Mouse (Mus musculus) Patski (cell line): Measurements from ENCODE around the gene Lsg1. TPM values are rescaled to one million over a fixed set of nuclear protein-coding genes. Genes with fewer than 3 reads are reported as not detected.

Experiments used
- ATAC-seq: fragments of 100-300 bp; one replicate; pipeline ENCODE4 v1.8.0; 2021
- CTCF ChIA-PET: fragments of 350-600 bp; sonication (Branson Sonifier 250); formaldehyde crosslinking; loops from one replicate; lab custom pipeline; 2022; ENCODE audit warnings: inconsistent platforms; lab: Charles Lee
- POLR2A ChIA-PET: fragments of 350-600 bp; sonication (Branson Sonifier 250); formaldehyde crosslinking; loops from one replicate; lab custom pipeline; 2022; ENCODE audit warnings: antibody characterized with exemption, inconsistent platforms; lab: Charles Lee
- DNase-seq: peaks from one replicate; pipeline ENCODE4 v3.0.0-alpha.2; 2011; ENCODE audit warnings: low read depth, low spot score
- H3K27me3 ChIP-seq: fragments of 371-371 bp; one replicate; pipeline ENCODE4 v1.5.1; 2021
- CTCF ChIP-seq: fragments of 100-300 bp; IDR thresholded peaks from one replicate; pipeline ENCODE4 v1.5.1; 2021
- in situ Hi-C: fragments of 300-500 bp; cut with MboI; formaldehyde crosslinking; loops from 3 replicates; pipeline ENCODE4 v1.11.1; 2018; ENCODE audit warnings: low pct_unique_long_range_greater_than_20kb, mixed read lengths
- polyA plus RNA-seq: library from polyadenylated mRNA; unstranded; gene quantifications from one replicate; pipeline ENCODE4 v1.2.3, GENCODE M21; 2021

The Lsg1 gene
- polyA plus RNA-seq, 1 experiment from 2014 or later: 47.8 TPM

GRCm38 (mm10) chr16:30559312-30559992 lies 27.9 kb downstream of the Lsg1 start:
- DNase-seq: no peak
- H3K27me3 ChIP-seq: no peaks in the 10 kb centered on the region
- in situ Hi-C loops: no loop called here
- no peak for ATAC-seq
- CTCF ChIA-PET: interaction anchor here (0.8 kb wide), 1 partner anchor 14 kb away, joined by 3 read pairs; no protein-coding TSS in a partner anchor
- TF ChIP-seq CTCF: no peak
- POLR2A ChIA-PET: interaction anchor here (0.8 kb wide), 1 partner anchor 10 kb away, joined by 3 read pairs; no protein-coding TSS in a partner anchor

- in situ Hi-C loops: no loop called here
- DNase-seq (no peak), ATAC-seq (no peak)
- TF ChIP-seq CTCF: no peak
- ChIA-PET POLR2A (no interaction called here), CTCF (no interaction called here)
- no peaks in the 10 kb centered on the region for H3K27me3 ChIP-seq
Measured at GRCm38 (mm10) chr16:30554109-30554508, 33.3 kb downstream of the Lsg1 start.

- H3K27me3 ChIP-seq: no peaks in the 10 kb centered on the region
- in situ Hi-C loops: no loop called here
- ChIA-PET POLR2A (no interaction called here), CTCF (interaction anchor here (0.9 to 1.1 kb wide), 2 partner anchors 8 to 20 kb away, joined by 3 read pairs; no protein-coding TSS in a partner anchor)
- TF ChIP-seq CTCF: no peak
- DNase-seq (no peak), ATAC-seq (peak; percentile 6)
Measured at GRCm38 (mm10) chr16:30552621-30553338, 34.6 kb downstream of the Lsg1 start.

- no peak for TF ChIP-seq CTCF
- in situ Hi-C loops: no loop called here
- DNase-seq (no peak), ATAC-seq (no peak)
- POLR2A ChIA-PET: no interaction called here
- no peaks in the 10 kb centered on the region for H3K27me3 ChIP-seq
- CTCF ChIA-PET: no interaction called here
Measured at GRCm38 (mm10) chr16:30550748-30551192, 36.6 kb downstream of the Lsg1 start, which contains the start of gene Tmem44. Tmem44 (minus strand) TSS chr16:30550842.

DNA sequence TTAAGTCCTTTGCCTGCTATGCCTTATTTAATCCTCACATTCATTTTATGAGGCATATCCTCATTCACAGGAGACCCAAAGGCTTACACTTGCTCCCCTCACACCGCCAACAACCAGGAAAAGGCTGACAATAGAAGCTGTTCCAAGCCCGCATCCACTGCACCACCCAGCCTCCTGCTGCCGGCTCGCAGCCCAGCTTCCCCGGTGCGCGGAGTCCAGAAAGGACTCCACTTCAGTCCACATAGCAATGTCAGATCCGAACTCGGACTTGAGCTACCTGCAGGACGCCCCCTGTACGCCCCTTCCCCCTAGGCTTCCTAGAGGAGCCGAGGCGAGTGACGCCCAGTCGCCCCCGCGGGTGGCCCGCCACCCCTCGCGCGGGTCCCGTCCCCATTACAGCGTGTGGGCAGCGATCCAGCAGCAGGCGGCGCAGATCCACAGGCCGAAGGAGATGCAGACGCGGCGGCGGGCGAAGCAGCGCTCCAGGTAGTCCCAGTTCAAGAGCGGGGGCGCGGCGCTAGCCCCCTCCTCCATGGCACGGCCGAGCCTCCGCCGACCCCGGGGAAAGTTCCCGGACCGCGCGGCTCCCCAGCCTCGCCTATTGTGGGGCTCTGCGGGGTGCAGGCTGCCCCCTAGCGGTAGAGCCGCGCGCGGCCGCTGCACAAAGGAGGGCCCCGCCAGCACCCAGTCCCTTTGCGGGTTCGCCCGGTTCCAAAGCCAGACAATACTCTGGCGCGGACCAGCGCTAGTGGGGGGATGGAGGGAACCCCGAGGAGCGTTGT lies 37.2 kb downstream of the Lsg1 start:
- DNase-seq (no peak), ATAC-seq (peak; percentile 82)
- in situ Hi-C loops: no loop called here
- CTCF ChIA-PET: no interaction called here
- no peaks in the 10 kb centered on the region for H3K27me3 ChIP-seq
- no peak for TF ChIP-seq CTCF
- POLR2A ChIA-PET: interaction anchor here (0.7 kb wide), 1 partner anchor 9 kb away, joined by 3 read pairs; no protein-coding TSS in a partner anchor

- no peak for TF ChIP-seq CTCF
- H3K27me3 ChIP-seq: no peaks in the 10 kb centered on the region
- in situ Hi-C loops: no loop called here
- DNase-seq (no peak), ATAC-seq (no peak)
- ChIA-PET POLR2A (interaction anchor here (0.7 kb wide), 1 partner anchor 10 kb away, joined by 3 read pairs; no protein-coding TSS in a partner anchor), CTCF (no interaction called here)
Measured at GRCm38 (mm10) chr16:30549516-30549915, 37.9 kb downstream of the Lsg1 start.

DNA sequence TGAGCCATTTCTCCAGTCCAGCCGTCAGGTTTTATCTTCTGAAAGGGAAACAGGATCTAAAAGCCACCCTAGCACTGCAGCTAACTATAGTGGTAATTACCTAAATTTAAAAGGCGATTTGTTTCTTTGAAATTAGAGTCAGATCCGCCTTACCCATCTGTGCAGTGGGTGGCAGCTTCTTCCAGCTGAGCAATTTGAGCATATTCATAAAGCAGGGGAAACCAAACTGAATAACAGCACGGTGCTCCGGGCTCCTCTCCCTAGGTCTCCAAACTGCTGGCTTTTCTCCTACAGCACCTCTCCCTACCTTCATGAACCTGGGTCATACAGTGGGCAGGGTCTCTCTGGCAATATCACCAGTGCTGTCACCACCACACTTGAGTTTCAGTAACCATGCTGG lies 39.1 kb downstream of the Lsg1 start:
- H3K27me3 ChIP-seq: no peaks in the 10 kb centered on the region
- ChIA-PET CTCF (no interaction called here), POLR2A (no interaction called here)
- no peak for TF ChIP-seq CTCF
- DNase-seq (no peak), ATAC-seq (no peak)
- in situ Hi-C loops: no loop called here

GRCm38 (mm10) chr16:30544693-30545092 lies 42.7 kb downstream of the Lsg1 start:
- TF ChIP-seq CTCF: no peak
- CTCF ChIA-PET: interaction anchor here (0.8 kb wide), 1 partner anchor 13 kb away, joined by 3 read pairs; no protein-coding TSS in a partner anchor
- no peak for ATAC-seq
- no peaks in the 10 kb centered on the region for H3K27me3 ChIP-seq
- in situ Hi-C loops: no loop called here
- DNase-seq: no peak
- POLR2A ChIA-PET: no interaction called here

DNA sequence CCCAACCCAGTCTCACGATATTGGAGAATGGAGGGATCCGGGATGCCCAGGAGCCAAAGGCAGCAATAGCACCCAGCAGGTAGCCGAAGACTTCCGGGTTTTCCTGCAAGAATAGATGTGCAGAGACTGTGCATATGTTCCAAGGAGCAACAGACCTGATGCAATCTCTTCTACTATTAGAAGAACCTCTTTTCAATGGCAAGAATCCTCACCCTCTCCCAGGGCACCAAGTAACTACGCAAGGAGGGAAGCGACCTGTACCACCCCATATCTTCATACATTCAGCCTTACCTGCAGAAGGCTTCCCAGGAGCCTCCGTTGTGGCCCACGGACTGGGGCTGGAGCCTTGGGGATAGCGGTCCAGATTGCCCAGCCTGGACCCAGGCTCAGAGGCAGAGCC lies 44.0 kb downstream of the Lsg1 start:
- DNase-seq (no peak), ATAC-seq (no peak)
- no peak for TF ChIP-seq CTCF
- in situ Hi-C loops: no loop called here
- ChIA-PET CTCF (no interaction called here), POLR2A (no interaction called here)
- no peaks in the 10 kb centered on the region for H3K27me3 ChIP-seq

- CTCF ChIA-PET: no interaction called here
- no peak for TF ChIP-seq CTCF
- POLR2A ChIA-PET: no interaction called here
- ATAC-seq (no peak), DNase-seq (no peak)
- no peaks in the 10 kb centered on the region for H3K27me3 ChIP-seq
- in situ Hi-C loops: no loop called here
Measured at GRCm38 (mm10) chr16:30542826-30543225, 44.6 kb downstream of the Lsg1 start.
